Mouse (Mus musculus) bone marrow, adult 2 months (tissue): ENCODE results near the gene Lrig2. TPM values are rescaled to one million over a fixed set of nuclear protein-coding genes. Genes with fewer than 3 reads are reported as not detected.

Experiments
- H3K27ac ChIP-seq: fragments of 200-500 bp; 2 replicates; pipeline ENCODE4 v1.5.1; 2012; ENCODE audit warnings: low read depth, mild to moderate bottlenecking, control low read depth, inconsistent platforms, low read length; ENCODE audit not compliant: control insufficient read depth, poor library complexity, insufficient read depth
- H3K4me1 ChIP-seq: fragments of 200-500 bp; 2 replicates; pipeline ENCODE4 v1.6.1; 2011; ENCODE audit warnings: low read length; ENCODE audit not compliant: control insufficient read depth, insufficient read depth
- H3K4me3 ChIP-seq: fragments of 200-500 bp; replicated peaks from 2 replicates; pipeline ENCODE3; 2011; ENCODE audit warnings: mild to moderate bottlenecking, low read depth, low read length, control low read depth; ENCODE audit not compliant: control insufficient read depth
- CTCF ChIP-seq: fragments of 200-500 bp; IDR thresholded peaks from 2 replicates; pipeline ENCODE4 v1.5.1; 2011; ENCODE audit warnings: low read length, control low read depth; ENCODE audit not compliant: control insufficient read depth, insufficient read depth
- POLR2A ChIP-seq: fragments of 200-500 bp; IDR thresholded peaks from 2 replicates; pipeline ENCODE4 v1.6.1; 2011; ENCODE audit warnings: low read depth, mild to moderate bottlenecking, control low read depth, low read length, borderline replicate concordance; ENCODE audit not compliant: control insufficient read depth
- WGBS: fragments of 180-500 bp; shearing (Covaris S2); methylation state at CpG from one replicate; pipeline ENCODE4 v1.1.7; 2018; 5-methylcytosine and 5-hydroxymethylcytosine counted together
- polyA plus RNA-seq: library from polyadenylated mRNA; stranded (reverse); fragments of >200 nt; gene quantifications from 2 replicates; pipeline ENCODE4 v1.2.4, GENCODE M21; 2011; ENCODE audit warnings: low replicate concordance; ENCODE audit not compliant: missing spikeins, insufficient read depth, insufficient read length

The Lrig2 gene
- polyA plus RNA-seq, 1 experiment = 6.0 TPM

GRCm38 (mm10) chr3:104540480-104541138 is 28.9 kb upstream of the Lrig2 start:
- 57% methylated on average over 9 of the region's 9 CpGs for WGBS
- Histone ChIP-seq H3K4me3 (no peak overlapping the region), H3K4me1 (no peaks in the 10 kb centered on the region), H3K27ac (no peak overlapping the region)
- TF ChIP-seq POLR2A (no peak), CTCF (no peak)

GRCm38 (mm10) chr3:104533223-104533622 is 21.5 kb upstream of the Lrig2 start:
- Histone ChIP-seq H3K4me1 (no peaks in the 10 kb centered on the region), H3K4me3 (no peak overlapping the region), H3K27ac (no peak overlapping the region)
- TF ChIP-seq POLR2A (no peak), CTCF (no peak)
- WGBS = 80% methylated on average over 1 of the region's 1 CpGs

- 68% methylated on average over 4 of the region's 4 CpGs for WGBS
- Histone ChIP-seq H3K27ac (no peak overlapping the region), H3K4me1 (no peaks in the 10 kb centered on the region; the same call in 1 of the 2 replicates), H3K4me3 (no peak overlapping the region)
- TF ChIP-seq POLR2A (no peak), CTCF (no peak)
Observed at GRCm38 (mm10) chr3:104526115-104526882, 14.6 kb upstream of the Lrig2 start.

GRCm38 (mm10) chr3:104525516-104525915 is 13.8 kb upstream of the Lrig2 start:
- TF ChIP-seq POLR2A (no peak), CTCF (no peak)
- Histone ChIP-seq H3K4me3 (no peak overlapping the region), H3K4me1 (no peaks in the 10 kb centered on the region; the same call in 1 of the 2 replicates), H3K27ac (no peak overlapping the region)
- WGBS = 66% methylated on average over 2 of the region's 2 CpGs

- Histone ChIP-seq H3K4me1 (no peaks in the 10 kb centered on the region; the same call in 1 of the 2 replicates), H3K27ac (no peak overlapping the region), H3K4me3 (no peak overlapping the region)
- WGBS = 39% methylated on average over 1 of the region's 1 CpGs
- no peak for TF ChIP-seq CTCF
- TF ChIP-seq POLR2A = no peak
Observed at GRCm38 (mm10) chr3:104525029-104525428, 13.3 kb upstream of the Lrig2 start.

- peaks cover 3% of the 10 kb centered on the region for H3K4me1 ChIP-seq
- TF ChIP-seq CTCF = no peak
- TF ChIP-seq POLR2A = no peak
- peak overlapping the region; percentile 69 for H3K27ac ChIP-seq
- 46% methylated on average over 4 of the region's 4 CpGs for WGBS
- H3K4me3 ChIP-seq = no peak overlapping the region
Observed at GRCm38 (mm10) chr3:104523333-104523871, 11.7 kb upstream of the Lrig2 start.

- WGBS = 73% methylated on average over 3 of the region's 3 CpGs
Observed at GRCm38 (mm10) chr3:104521341-104521924, 9.7 kb upstream of the Lrig2 start.

GRCm38 (mm10) chr3:104520471-104520870 is 8.8 kb upstream of the Lrig2 start:
- Histone ChIP-seq H3K27ac (no peak overlapping the region), H3K4me3 (no peak overlapping the region), H3K4me1 (peaks cover 3% of the 10 kb centered on the region)
- TF ChIP-seq POLR2A = no peak
- TF ChIP-seq CTCF = no peak
- 3% methylated on average over 3 of the region's 3 CpGs for WGBS

More at GRCm38 (mm10) chr3:104521341-104521924, 9.7 kb upstream of the Lrig2 start:
- TF ChIP-seq CTCF = no peak
- TF ChIP-seq POLR2A = no peak
- Histone ChIP-seq H3K27ac (no peak overlapping the region), H3K4me1 (peaks cover 3% of the 10 kb centered on the region), H3K4me3 (no peak overlapping the region)
